Mouse (Mus musculus): Measurements from ENCODE around the gene Znrf4. TPM values are rescaled to one million over a fixed set of nuclear protein-coding genes. Genes with fewer than 3 reads are reported as not detected.
"Not testable (repeated sequence)": the region's sequence is repeated elsewhere in the genome, so short reads cannot be mapped to it uniquely, and the experiment has no call there.

The Znrf4 gene
- polyA plus RNA-seq, 1 experiment from 2014 or later: not detected

DNA sequence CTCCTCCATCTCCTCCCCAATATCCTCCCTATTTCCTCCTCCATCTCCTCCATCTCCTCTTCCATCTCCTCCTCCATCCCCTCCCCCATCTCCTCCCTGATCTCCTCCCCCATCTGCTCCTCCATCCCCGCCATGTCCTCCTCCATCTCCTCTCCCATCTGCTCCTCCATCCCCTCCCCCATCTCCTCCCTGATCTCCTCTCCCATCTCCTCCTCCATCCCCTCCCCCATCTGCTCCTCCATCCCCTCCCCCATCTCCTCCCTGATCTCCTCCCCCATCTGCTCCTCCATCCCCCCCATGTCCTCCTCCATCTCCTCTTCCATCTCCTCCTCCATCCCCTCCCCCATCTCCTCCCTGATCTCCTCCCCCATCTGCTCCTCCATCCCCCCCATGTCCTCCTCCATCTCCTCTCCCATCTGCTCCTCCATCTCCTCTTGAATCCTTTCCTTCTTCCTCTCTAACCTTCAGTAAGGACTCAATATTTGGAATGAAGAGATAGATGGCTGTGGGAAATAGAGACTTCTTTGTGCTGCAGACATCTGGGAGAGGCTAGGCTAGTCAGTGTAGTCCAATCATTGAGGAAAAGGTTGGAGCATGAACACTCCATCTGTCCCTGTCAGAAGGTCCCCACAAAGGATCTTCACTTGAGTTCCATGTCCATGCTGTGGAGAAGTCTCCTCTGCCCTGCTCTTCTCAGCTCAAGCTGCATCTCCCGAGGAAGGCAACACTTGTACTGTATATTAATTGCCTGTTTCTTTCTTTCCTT, 10.4 kb downstream of the Znrf4 start:
- H3K36me3 ChIP-seq (ENCODE audit: control insufficient read depth, insufficient read depth, low read length); H3K4me3 ChIP-seq (ENCODE audit: low read length); H3K27ac ChIP-seq (ENCODE audit: low read length); H3K9ac ChIP-seq (ENCODE audit: low read depth, low read length); H3K4me1 ChIP-seq (ENCODE audit: control insufficient read depth, insufficient read depth, low read length); H3K27me3 ChIP-seq (replicated peaks; ENCODE audit: control insufficient read depth, insufficient read depth, low read length); H3K4me2 ChIP-seq (ENCODE audit: low read depth, low read length); H3K9me3 ChIP-seq (ENCODE audit: control insufficient read depth, low read length); ATAC-seq: not testable (repeated sequence)
- WGBS: 41% methylated on average over 2 of the region's 2 CpGs

GRCm38 (mm10) chr17:56499229-56499628, 13.0 kb downstream of the Znrf4 start:
- Histone ChIP-seq H3K4me1 (ENCODE audit: control insufficient read depth, insufficient read depth, low read length) (no peaks in the 10 kb centered on the region), H3K36me3 (ENCODE audit: control insufficient read depth, insufficient read depth, low read length) (no peaks in the 10 kb centered on the region), H3K27me3 (replicated peaks; ENCODE audit: control insufficient read depth, insufficient read depth, low read length) (no peaks in the 10 kb centered on the region), H3K4me2 (ENCODE audit: low read depth, low read length) (no peak overlapping the region), H3K27ac (ENCODE audit: low read length) (no peak overlapping the region), H3K9me3 (ENCODE audit: control insufficient read depth, low read length) (peaks cover 26% of the 10 kb centered on the region), H3K9ac (ENCODE audit: low read depth, low read length) (no peak overlapping the region), H3K4me3 (ENCODE audit: low read length) (no peak overlapping the region)
- no peak for ATAC-seq
- WGBS: 78% methylated on average over 5 of the region's 5 CpGs

GRCm38 (mm10) chr17:56494480-56494879, 17.8 kb downstream of the Znrf4 start:
- no peak for ATAC-seq
- Histone ChIP-seq H3K9ac (ENCODE audit: low read depth, low read length) (no peak overlapping the region), H3K27ac (ENCODE audit: low read length) (no peak overlapping the region), H3K4me3 (ENCODE audit: low read length) (no peak overlapping the region), H3K27me3 (replicated peaks; ENCODE audit: control insufficient read depth, insufficient read depth, low read length) (no peaks in the 10 kb centered on the region), H3K4me2 (ENCODE audit: low read depth, low read length) (no peak overlapping the region), H3K36me3 (ENCODE audit: control insufficient read depth, insufficient read depth, low read length) (no peaks in the 10 kb centered on the region), H3K4me1 (ENCODE audit: control insufficient read depth, insufficient read depth, low read length) (no peaks in the 10 kb centered on the region), H3K9me3 (ENCODE audit: control insufficient read depth, low read length) (peaks cover 48% of the 10 kb centered on the region)
- WGBS: 58% methylated on average over 2 of the region's 2 CpGs

DNA sequence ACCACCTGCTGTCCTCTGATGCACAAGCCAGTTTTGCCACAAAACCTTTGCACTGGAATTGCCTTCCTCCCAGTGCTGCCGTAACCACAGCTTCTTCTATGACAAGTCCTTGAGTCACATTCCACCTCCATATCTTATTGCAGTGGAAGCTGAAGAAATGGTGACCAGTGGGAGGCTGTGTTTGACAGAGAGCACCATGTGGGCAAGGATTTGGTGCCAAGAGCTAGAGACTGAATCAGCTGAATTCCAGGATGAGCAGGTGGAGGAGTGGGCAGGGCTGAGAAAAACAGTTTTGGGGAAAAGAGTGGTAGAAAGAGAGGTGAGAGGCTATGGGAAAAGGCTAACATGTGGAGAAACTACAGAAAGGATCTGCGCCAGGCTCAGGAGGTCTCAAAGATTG, 18.4 kb downstream of the Znrf4 start:
- Histone ChIP-seq H3K4me3 (ENCODE audit: low read length) (no peak overlapping the region), H3K36me3 (ENCODE audit: control insufficient read depth, insufficient read depth, low read length) (no peaks in the 10 kb centered on the region), H3K4me1 (ENCODE audit: control insufficient read depth, insufficient read depth, low read length) (no peaks in the 10 kb centered on the region), H3K27me3 (replicated peaks; ENCODE audit: control insufficient read depth, insufficient read depth, low read length) (no peaks in the 10 kb centered on the region), H3K27ac (ENCODE audit: low read length) (no peak overlapping the region), H3K9me3 (ENCODE audit: control insufficient read depth, low read length) (peaks cover 48% of the 10 kb centered on the region), H3K4me2 (ENCODE audit: low read depth, low read length) (no peak overlapping the region), H3K9ac (ENCODE audit: low read depth, low read length) (no peak overlapping the region)
- 87% methylated on average over 2 of the region's 2 CpGs for WGBS
- no peak for ATAC-seq

DNA sequence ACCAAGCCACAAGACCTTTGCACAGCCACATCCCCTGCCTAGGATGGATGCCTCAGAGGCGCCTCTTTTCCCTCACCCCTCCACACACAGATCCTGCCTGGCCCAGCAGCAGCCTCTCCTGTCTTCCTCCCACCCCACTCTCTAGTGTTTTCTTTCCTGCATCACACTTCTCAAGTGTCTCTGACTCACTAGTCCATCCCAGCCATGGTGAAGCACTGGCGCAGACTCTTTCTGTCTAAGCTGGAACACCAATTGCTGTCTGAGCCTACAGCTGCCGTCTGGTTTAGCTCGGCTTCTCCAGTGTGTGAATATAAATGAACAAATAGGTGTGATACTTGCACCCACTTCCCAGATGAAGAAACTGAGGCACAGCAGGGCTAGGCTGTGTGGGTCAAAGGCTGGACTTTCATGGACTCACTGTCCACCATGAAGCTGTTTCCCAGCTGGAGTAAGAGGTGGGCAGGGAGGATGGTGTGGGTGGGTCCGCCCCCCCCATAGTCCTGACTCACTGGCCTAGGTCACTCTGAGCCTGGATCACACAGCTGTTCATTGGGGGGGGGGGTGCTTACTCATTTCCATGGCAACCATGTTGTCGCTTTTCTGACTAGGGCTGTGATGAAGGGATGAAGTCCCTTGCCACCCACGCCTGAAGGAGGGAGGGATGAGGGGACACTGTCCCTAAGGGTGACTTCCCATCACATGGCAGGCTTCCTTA, 21.6 kb downstream of the Znrf4 start:
- Histone ChIP-seq H3K27me3 (replicated peaks; ENCODE audit: control insufficient read depth, insufficient read depth, low read length) (no peaks in the 10 kb centered on the region), H3K27ac (ENCODE audit: low read length) (no peak overlapping the region), H3K4me2 (ENCODE audit: low read depth, low read length) (no peak overlapping the region), H3K4me3 (ENCODE audit: low read length) (no peak overlapping the region), H3K4me1 (ENCODE audit: control insufficient read depth, insufficient read depth, low read length) (peaks cover 5% of the 10 kb centered on the region; the same call in 1 of the 2 replicates), H3K9ac (ENCODE audit: low read depth, low read length) (no peak overlapping the region), H3K9me3 (ENCODE audit: control insufficient read depth, low read length) (peaks cover 31% of the 10 kb centered on the region), H3K36me3 (ENCODE audit: control insufficient read depth, insufficient read depth, low read length) (no peaks in the 10 kb centered on the region)
- 81% methylated on average over 7 of the region's 7 CpGs for WGBS
- ATAC-seq: no peak

DNA sequence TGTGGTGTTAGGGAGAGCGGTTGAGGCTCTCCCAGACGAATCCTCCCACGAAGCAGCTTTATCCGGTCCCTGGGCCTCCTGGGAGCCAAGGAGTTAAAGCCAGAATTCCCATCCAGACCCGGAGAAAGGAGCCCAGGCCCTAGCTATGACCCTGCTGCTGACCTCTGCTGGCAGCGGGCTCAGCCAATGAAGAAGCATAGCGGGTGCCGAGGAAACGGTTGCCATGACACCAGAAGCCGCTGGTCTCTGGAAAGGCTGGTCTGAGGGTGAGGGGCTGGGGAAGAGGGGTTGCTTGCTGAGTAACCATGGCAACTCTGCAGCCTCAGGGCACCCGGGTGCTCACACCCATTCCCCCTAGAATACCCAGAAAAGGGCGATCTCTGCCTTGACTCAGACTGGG, 24.2 kb downstream of the Znrf4 start:
- 0 out of 2 replicates have a peak overlapping the region, but pooled peaks have one; percentile 19 for H3K9ac ChIP-seq (ENCODE audit: low read depth, low read length)
- no peak overlapping the region for H3K4me2 ChIP-seq (ENCODE audit: low read depth, low read length)

GRCm38 (mm10) chr17:56487441-56487888, 24.8 kb downstream of the Znrf4 start:
- Histone ChIP-seq H3K36me3 (ENCODE audit: control insufficient read depth, insufficient read depth, low read length) (no peaks in the 10 kb centered on the region), H3K9me3 (ENCODE audit: control insufficient read depth, low read length) (peaks cover 7% of the 10 kb centered on the region), H3K4me1 (ENCODE audit: control insufficient read depth, insufficient read depth, low read length) (peaks cover 5% of the 10 kb centered on the region; the same call in 1 of the 2 replicates), H3K4me3 (ENCODE audit: low read length) (no peak overlapping the region), H3K27ac (ENCODE audit: low read length) (no peak overlapping the region; the same call in 1 of the 2 replicates), H3K4me2 (ENCODE audit: low read depth, low read length) (no peak overlapping the region), H3K27me3 (replicated peaks; ENCODE audit: control insufficient read depth, insufficient read depth, low read length) (no peaks in the 10 kb centered on the region), H3K9ac (ENCODE audit: low read depth, low read length) (0 out of 2 replicates have a peak overlapping the region, but pooled peaks have one; percentile 19)
- ATAC-seq: peak; percentile 76
- WGBS: 14% methylated on average over 11 of the region's 16 CpGs

More for the DNA sequence above, 24.2 kb downstream of the Znrf4 start:
- Histone ChIP-seq H3K27me3 (replicated peaks; ENCODE audit: control insufficient read depth, insufficient read depth, low read length) (no peaks in the 10 kb centered on the region), H3K27ac (ENCODE audit: low read length) (no peak overlapping the region), H3K36me3 (ENCODE audit: control insufficient read depth, insufficient read depth, low read length) (no peaks in the 10 kb centered on the region), H3K4me3 (ENCODE audit: low read length) (no peak overlapping the region), H3K4me1 (ENCODE audit: control insufficient read depth, insufficient read depth, low read length) (peaks cover 5% of the 10 kb centered on the region; the same call in 1 of the 2 replicates), H3K9me3 (ENCODE audit: control insufficient read depth, low read length) (peaks cover 10% of the 10 kb centered on the region)
- 9% methylated on average over 12 of the region's 12 CpGs for WGBS
- no peak; the same call in 1 of the 2 replicates for ATAC-seq

GRCm38 (mm10) chr17:56485926-56486325, 26.3 kb downstream of the Znrf4 start:
- no peak overlapping the region for H3K4me3 ChIP-seq (ENCODE audit: low read length)
- no peaks in the 10 kb centered on the region for H3K27me3 ChIP-seq (replicated peaks; ENCODE audit: control insufficient read depth, insufficient read depth, low read length)
- no peak for ATAC-seq
- no peaks in the 10 kb centered on the region for H3K9me3 ChIP-seq (ENCODE audit: control insufficient read depth, low read length)
- H3K36me3 ChIP-seq (ENCODE audit: control insufficient read depth, insufficient read depth, low read length): no peaks in the 10 kb centered on the region
- H3K9ac ChIP-seq (ENCODE audit: low read depth, low read length): no peak overlapping the region
- 93% methylated on average over 9 of the region's 9 CpGs for WGBS
- no peak overlapping the region for H3K27ac ChIP-seq (ENCODE audit: low read length)
- H3K4me2 ChIP-seq (ENCODE audit: low read depth, low read length): no peak overlapping the region
- H3K4me1 ChIP-seq (ENCODE audit: control insufficient read depth, insufficient read depth, low read length): peaks cover 5% of the 10 kb centered on the region; the same call in 1 of the 2 replicates

- Histone ChIP-seq H3K4me3 (ENCODE audit: low read length) (no peak overlapping the region), H3K27ac (ENCODE audit: low read length) (no peak overlapping the region), H3K36me3 (ENCODE audit: control insufficient read depth, insufficient read depth, low read length) (no peaks in the 10 kb centered on the region), H3K9ac (ENCODE audit: low read depth, low read length) (no peak overlapping the region), H3K4me1 (ENCODE audit: control insufficient read depth, insufficient read depth, low read length) (peaks cover 5% of the 10 kb centered on the region; the same call in 1 of the 2 replicates), H3K27me3 (replicated peaks; ENCODE audit: control insufficient read depth, insufficient read depth, low read length) (no peaks in the 10 kb centered on the region), H3K4me2 (ENCODE audit: low read depth, low read length) (no peak overlapping the region), H3K9me3 (ENCODE audit: control insufficient read depth, low read length) (no peaks in the 10 kb centered on the region)
- 49% methylated on average over 8 of the region's 9 CpGs for WGBS
- 0 out of 2 replicates have a peak, but pooled peaks have one; percentile 27 for ATAC-seq
Measured at GRCm38 (mm10) chr17:56485118-56485517, 27.1 kb downstream of the Znrf4 start.

Measured in intestine, embryonic 16.5 days (tissue).